Comparison of ENCODE assay signal across 8 mouse cellular contexts in the genomic region with DNA sequence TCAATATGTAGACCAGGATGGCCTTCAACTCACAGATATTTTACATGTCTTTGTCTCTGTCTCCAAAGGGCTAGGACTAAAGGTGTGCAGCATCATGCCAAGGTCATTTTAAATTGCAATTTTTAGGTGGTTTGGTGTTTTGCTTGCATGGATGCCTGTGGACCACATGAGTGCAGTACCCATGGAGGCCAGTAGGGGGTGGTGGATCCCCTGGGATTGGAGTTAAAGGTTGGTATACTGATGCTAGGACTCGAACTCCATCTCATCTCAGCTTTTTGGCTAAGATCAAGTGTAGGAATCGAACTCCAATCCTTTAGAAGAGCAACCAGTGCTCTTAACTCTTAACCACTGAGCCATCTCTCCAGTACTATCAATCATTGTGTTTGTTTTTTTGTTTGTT. TPM values are rescaled to one million over a fixed set of nuclear protein-coding genes. Genes with fewer than 3 reads are reported as not detected.
DNase-seq lines count a peak whose midpoint lies in the region; ATAC-seq lines count a peak whose summit lies in the region.

No protein-coding gene starts in this region.

- ATAC-seq in megakaryocyte, adult 5-6 weeks (ENCODE audit: poor library complexity, severe bottlenecking): peak; percentile 77

- intact Hi-C loops in gastrocnemius, postnatal 14 days (cut with DNase I; ENCODE audit: low total_unique reads): no loop called here

- peak; percentile 49 for DNase-seq in gastrocnemius, adult 18-20 months (ENCODE audit: low spot score)
- no peak for DNase-seq in gastrocnemius, postnatal 14 days
- DNase-seq in urinary bladder, postnatal 14 days (ENCODE audit: low spot score): peak; percentile 53
- no peak for DNase-seq in urinary bladder, postnatal 36 days (ENCODE audit: low spot score in 2 of 2)
- DNase-seq in embryo, embryonic 9.5 days (ENCODE audit: extremely low spot score): peak; percentile 61
- DNase-seq in thymus, postnatal 14 days: peak; percentile 88
- DNase-seq in left cerebral cortex, adult 11 months (ENCODE audit: low spot score): no peak

RNA-seq across cellular contexts. Expression of gene Rai1, which starts 20.2 kb away (rescaled TPM):
- total RNA-seq in gastrocnemius, adult 18-20 months (2021): 10 to 100 TPM; 16.6 to 17.3 TPM
- total RNA-seq in gastrocnemius, postnatal 14 days (2021): 10 to 100 TPM; 15.9 to 18.3 TPM
- total RNA-seq in megakaryocyte, adult 5-6 weeks (2015): 13.9 and 14.2 TPM in 2 replicates
- total RNA-seq in megakaryocyte, adult 5-6 weeks (2017): 7.8 TPM in 2 replicates

RNA-seq across cellular contexts. Expression of gene Pemt, which starts 38.3 kb away (rescaled TPM):
- 1 to 10 TPM; 2.7 to 4.6 TPM for total RNA-seq in gastrocnemius, adult 18-20 months (2021)
- 1 to 10 TPM; 4.4 to 5.5 TPM for total RNA-seq in gastrocnemius, postnatal 14 days (2021)
- 0.98 and 3.2 TPM in 2 replicates for total RNA-seq in megakaryocyte, adult 5-6 weeks (2015)
- 0.92 and 2.2 TPM in 2 replicates for total RNA-seq in megakaryocyte, adult 5-6 weeks (2017)

Comparison
In these comparisons a context has a peak if more than half of its experiments do, and no peak if none do; other contexts are left out.
1. DNase-seq: peak in gastrocnemius, adult 18-20 months (single experiment), urinary bladder, postnatal 14 days (single experiment), embryo, embryonic 9.5 days (single experiment) and thymus, postnatal 14 days (single experiment); none in gastrocnemius, postnatal 14 days (single experiment), urinary bladder, postnatal 36 days (0 of 2) and left cerebral cortex, adult 11 months (single experiment).